Mouse (Mus musculus): Measurements from ENCODE around the gene Snrpe. TPM values are rescaled to one million over a fixed set of nuclear protein-coding genes. Genes with fewer than 3 reads are reported as not detected.

Snrpe gene
- polyA plus RNA-seq, 1 experiment from 2014 or later, result 722 TPM

- 76% methylated on average over 6 of the region's 6 CpGs for WGBS
- peak; percentile 3 for DNase-seq (ENCODE audit: low spot score)
- no peak for ATAC-seq (replicated peaks; ENCODE audit: low FRiP score)
- H3K27ac ChIP-seq (ENCODE audit: low read depth, low read length), result no peak overlapping the region
- no peaks in the 10 kb centered on the region for H3K27me3 ChIP-seq (replicated peaks; ENCODE audit: control insufficient read depth, insufficient read depth, low read length)
- H3K4me3 ChIP-seq (ENCODE audit: low read depth, low read length), result no peak overlapping the region
- H3K9ac ChIP-seq (ENCODE audit: low read depth, low read length), result no peak overlapping the region
- H3K4me2 ChIP-seq, result no peak overlapping the region
- no peaks in the 10 kb centered on the region for H3K9me3 ChIP-seq (ENCODE audit: control insufficient read depth, low read length)
- no peaks in the 10 kb centered on the region for H3K4me1 ChIP-seq (replicated peaks; ENCODE audit: control insufficient read depth, insufficient read depth, low read length)
- no peaks in the 10 kb centered on the region for H3K36me3 ChIP-seq (ENCODE audit: control insufficient read depth, insufficient read depth, low read length)
Observed at GRCm38 (mm10) chr1:133585995-133586537, 24.0 kb downstream of the Snrpe start.

- Histone ChIP-seq H3K9ac (ENCODE audit: low read depth, low read length) (no peak overlapping the region), H3K27me3 (replicated peaks; ENCODE audit: control insufficient read depth, insufficient read depth, low read length) (no peaks in the 10 kb centered on the region), H3K4me1 (replicated peaks; ENCODE audit: control insufficient read depth, insufficient read depth, low read length) (no peaks in the 10 kb centered on the region), H3K27ac (ENCODE audit: low read depth, low read length) (no peak overlapping the region), H3K36me3 (ENCODE audit: control insufficient read depth, insufficient read depth, low read length) (no peaks in the 10 kb centered on the region), H3K9me3 (ENCODE audit: control insufficient read depth, low read length) (no peaks in the 10 kb centered on the region), H3K4me2 (no peak overlapping the region), H3K4me3 (ENCODE audit: low read depth, low read length) (no peak overlapping the region)
- no peak for ATAC-seq (replicated peaks; ENCODE audit: low FRiP score)
- WGBS, result 43% methylated on average over 11 of the region's 11 CpGs
- DNase-seq (ENCODE audit: low spot score), result no peak
Observed at GRCm38 (mm10) chr1:133571293-133571692, 38.8 kb downstream of the Snrpe start.

Other genes starting within 250 kb of the Snrpe start
- 4.5 and 5.8 TPM in 2 replicates for gene Etnk2, start 246.7 kb downstream of the Snrpe start, polyA plus RNA-seq (2014; fragmentation: Nextera tagmentation; extraction: Ambion mirVana)
- 4.1 and 4.4 TPM in 2 replicates for gene Sox13, start 185.9 kb downstream of the Snrpe start, polyA plus RNA-seq (2014; fragmentation: Nextera tagmentation; extraction: Ambion mirVana)
- gene Zbed6, start 50.6 kb upstream of the Snrpe start, polyA plus RNA-seq (2014; fragmentation: Nextera tagmentation; extraction: Ambion mirVana), result not detected in 2 replicates
- gene Gm38394, start 51.0 kb upstream of the Snrpe start, polyA plus RNA-seq (2014; fragmentation: Nextera tagmentation; extraction: Ambion mirVana), result 4.4 and 4.5 TPM in 2 replicates
- 0.62 and 0.78 TPM in 2 replicates for gene Lax1, start 79.8 kb upstream of the Snrpe start, polyA plus RNA-seq (2014; fragmentation: Nextera tagmentation; extraction: Ambion mirVana)
- 17.1 and 19.6 TPM in 2 replicates for gene Atp2b4, start 190.8 kb upstream of the Snrpe start, polyA plus RNA-seq (2014; fragmentation: Nextera tagmentation; extraction: Ambion mirVana)